Mouse (Mus musculus): ENCODE measurements around the gene Cbfb. TPM values are rescaled to one million over a fixed set of nuclear protein-coding genes. Genes with fewer than 3 reads are reported as not detected.

Cbfb gene
- polyA plus RNA-seq (2014; fragmentation: Nextera tagmentation; extraction: Ambion mirVana), result 25.7 and 34.7 TPM in 2 replicates

DNA sequence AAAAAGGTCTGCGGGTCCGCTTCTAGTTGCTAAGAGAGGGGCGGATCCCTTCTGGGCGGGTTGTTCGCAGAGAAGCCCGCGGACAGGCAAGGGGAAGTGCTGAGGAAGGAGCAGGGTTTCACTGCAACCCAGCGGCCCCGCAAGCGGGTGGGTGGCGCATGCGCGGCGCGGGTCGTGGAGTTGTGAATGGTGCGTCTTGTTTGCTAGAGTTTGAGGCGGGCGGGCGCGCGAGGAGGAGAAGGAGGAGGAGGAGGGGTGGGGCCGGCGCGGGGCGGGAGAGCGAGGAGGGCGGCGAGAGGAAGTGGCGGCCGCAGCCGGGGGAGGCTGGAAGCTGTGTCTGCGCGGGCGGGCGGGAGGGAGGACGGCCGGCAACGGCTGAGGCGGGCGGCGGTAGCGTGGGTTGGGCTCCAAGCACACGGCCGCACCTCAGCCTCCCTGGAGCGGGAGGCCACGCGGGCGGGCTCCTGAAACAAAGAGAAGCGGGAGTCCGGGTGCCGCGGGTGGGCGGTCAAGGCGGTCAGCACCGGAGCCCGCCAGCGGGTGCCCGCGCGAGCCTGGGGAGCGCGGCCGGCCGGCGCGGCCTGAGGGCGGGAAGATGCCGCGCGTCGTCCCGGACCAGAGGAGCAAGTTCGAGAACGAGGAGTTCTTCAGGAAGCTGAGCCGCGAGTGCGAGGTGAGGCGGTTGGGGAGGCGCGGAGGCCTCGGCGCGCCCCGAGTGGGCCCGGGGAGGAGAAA lies at the start of gene Cbfb:
Gene Cbfb (plus strand): TSS at position 294 of the 735 bp plus-strand sequence.
- ATAC-seq (ENCODE audit: low FRiP score, low TSS enrichment), result peak; percentile 91
- peak; percentile 98 for DNase-seq
- Histone ChIP-seq H3K9ac (replicated peaks; ENCODE audit: low read length) (peak within 1 kb of the TSS; percentile 84), H3K4me2 (ENCODE audit: low read length) (peak within 1 kb of the TSS; percentile 69), H3K4me3 (replicated peaks; ENCODE audit: low read depth, low read length) (peak within 1 kb of the TSS; percentile 88), H3K4me1 (ENCODE audit: control insufficient read depth, insufficient read depth, low read length) (no peaks in the 10 kb centered on the region; the same call in 1 of the 2 replicates), H3K36me3 (ENCODE audit: control insufficient read depth, insufficient read depth, low read length) (no peaks in the 10 kb centered on the region), H3K9me3 (ENCODE audit: control insufficient read depth, low read length) (no peaks in the 10 kb centered on the region), H3K27ac (replicated peaks; ENCODE audit: low read depth, low read length) (peak within 1 kb of the TSS; percentile 87), H3K27me3 (ENCODE audit: control insufficient read depth, insufficient read depth, low read length) (no peaks in the 10 kb centered on the region)
- under 1% methylated on average over 76 of the region's 86 CpGs for WGBS

- Histone ChIP-seq H3K27me3 (ENCODE audit: control insufficient read depth, insufficient read depth, low read length) (no peaks in the 10 kb centered on the region), H3K27ac (replicated peaks; ENCODE audit: low read depth, low read length) (no peak overlapping the region), H3K9me3 (ENCODE audit: control insufficient read depth, low read length) (no peaks in the 10 kb centered on the region), H3K4me3 (replicated peaks; ENCODE audit: low read depth, low read length) (no peak overlapping the region), H3K36me3 (ENCODE audit: control insufficient read depth, insufficient read depth, low read length) (no peaks in the 10 kb centered on the region), H3K9ac (replicated peaks; ENCODE audit: low read length) (no peak overlapping the region), H3K4me1 (ENCODE audit: control insufficient read depth, insufficient read depth, low read length) (no peaks in the 10 kb centered on the region), H3K4me2 (ENCODE audit: low read length) (no peak overlapping the region)
- DNase-seq, result no peak
- ATAC-seq (ENCODE audit: low FRiP score, low TSS enrichment), result no peak
- 81% methylated on average over 9 of the region's 9 CpGs for WGBS
These were observed 40.6 kb upstream of the Cbfb start for GRCm38 (mm10) chr8:105129864-105130263.

DNA sequence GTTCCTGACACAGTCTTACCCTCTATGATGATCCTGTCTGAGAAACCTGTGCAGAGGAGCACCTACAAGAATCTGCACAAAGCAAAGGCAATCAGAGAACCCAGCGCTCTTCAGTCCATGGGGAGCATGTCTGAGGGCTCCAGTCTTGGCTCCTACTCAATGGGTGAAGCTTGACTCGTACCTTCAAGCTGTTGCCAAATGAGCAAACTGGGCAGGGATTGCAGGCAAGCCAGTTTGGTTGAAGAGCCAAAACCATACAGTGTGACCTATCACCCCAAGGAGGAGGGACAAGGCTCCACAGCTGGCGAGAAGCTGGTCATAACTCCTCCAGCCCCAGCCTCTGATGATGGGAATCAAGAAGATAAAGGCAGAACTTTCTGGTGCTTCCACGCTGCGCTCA lies 39.0 kb upstream of the Cbfb start, which contains the start of gene Ces4a:
Gene Ces4a (plus strand): TSS at position 292 of the 400 bp plus-strand sequence.
- ATAC-seq (ENCODE audit: low FRiP score, low TSS enrichment) (no peak), DNase-seq (no peak)
- no peak within 1 kb of the TSS for H3K4me3 ChIP-seq (replicated peaks; ENCODE audit: low read depth, low read length)
- no peak within 1 kb of the TSS for H3K4me2 ChIP-seq (ENCODE audit: low read length)
- no peaks in the 10 kb centered on the region for H3K36me3 ChIP-seq (ENCODE audit: control insufficient read depth, insufficient read depth, low read length)
- H3K9me3 ChIP-seq (ENCODE audit: control insufficient read depth, low read length), result no peaks in the 10 kb centered on the region
- 86% methylated on average over 5 of the region's 5 CpGs for WGBS
- H3K27ac ChIP-seq (replicated peaks; ENCODE audit: low read depth, low read length), result no peak within 1 kb of the TSS
- no peaks in the 10 kb centered on the region for H3K27me3 ChIP-seq (ENCODE audit: control insufficient read depth, insufficient read depth, low read length)
- H3K9ac ChIP-seq (replicated peaks; ENCODE audit: low read length), result no peak within 1 kb of the TSS
- H3K4me1 ChIP-seq (ENCODE audit: control insufficient read depth, insufficient read depth, low read length), result no peaks in the 10 kb centered on the region

DNA sequence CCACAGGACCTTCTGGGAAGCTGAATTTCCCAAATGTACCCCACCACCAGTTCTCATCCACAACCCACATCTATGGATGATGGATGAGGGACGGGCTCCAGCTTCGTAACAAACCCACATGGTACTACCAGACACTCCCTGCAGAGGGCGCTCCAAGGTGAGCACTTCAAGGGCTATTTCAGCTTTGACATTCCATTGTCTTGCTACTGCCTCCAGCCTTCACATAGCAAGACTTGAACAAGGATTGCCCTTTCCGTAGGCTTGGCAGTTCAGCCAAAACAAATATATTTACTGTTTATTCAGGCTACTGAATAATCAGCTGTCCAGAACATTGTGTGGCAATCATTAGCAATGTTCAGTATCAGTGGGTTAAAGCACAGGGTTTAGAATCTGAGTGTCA lies 32.1 kb upstream of the Cbfb start:
- 27% methylated on average over 4 of the region's 4 CpGs for WGBS
- Histone ChIP-seq H3K9ac (replicated peaks; ENCODE audit: low read length) (no peak overlapping the region), H3K27me3 (ENCODE audit: control insufficient read depth, insufficient read depth, low read length) (no peaks in the 10 kb centered on the region), H3K27ac (replicated peaks; ENCODE audit: low read depth, low read length) (no peak overlapping the region), H3K4me3 (replicated peaks; ENCODE audit: low read depth, low read length) (no peak overlapping the region), H3K4me1 (ENCODE audit: control insufficient read depth, insufficient read depth, low read length) (no peaks in the 10 kb centered on the region), H3K4me2 (ENCODE audit: low read length) (no peak overlapping the region), H3K9me3 (ENCODE audit: control insufficient read depth, low read length) (no peaks in the 10 kb centered on the region), H3K36me3 (ENCODE audit: control insufficient read depth, insufficient read depth, low read length) (no peaks in the 10 kb centered on the region)
- ATAC-seq (ENCODE audit: low FRiP score, low TSS enrichment), result no peak
- peak; percentile 61 for DNase-seq

GRCm38 (mm10) chr8:105142395-105142794 lies 28.1 kb upstream of the Cbfb start:
- Histone ChIP-seq H3K27ac (replicated peaks; ENCODE audit: low read depth, low read length) (no peak overlapping the region), H3K4me1 (ENCODE audit: control insufficient read depth, insufficient read depth, low read length) (no peaks in the 10 kb centered on the region), H3K4me2 (ENCODE audit: low read length) (no peak overlapping the region), H3K9ac (replicated peaks; ENCODE audit: low read length) (no peak overlapping the region), H3K9me3 (ENCODE audit: control insufficient read depth, low read length) (no peaks in the 10 kb centered on the region), H3K36me3 (ENCODE audit: control insufficient read depth, insufficient read depth, low read length) (no peaks in the 10 kb centered on the region), H3K27me3 (ENCODE audit: control insufficient read depth, insufficient read depth, low read length) (no peaks in the 10 kb centered on the region), H3K4me3 (replicated peaks; ENCODE audit: low read depth, low read length) (no peak overlapping the region)
- no peak for DNase-seq
- ATAC-seq (ENCODE audit: low FRiP score, low TSS enrichment), result no peak
- 41% methylated on average over 19 of the region's 19 CpGs for WGBS

DNA sequence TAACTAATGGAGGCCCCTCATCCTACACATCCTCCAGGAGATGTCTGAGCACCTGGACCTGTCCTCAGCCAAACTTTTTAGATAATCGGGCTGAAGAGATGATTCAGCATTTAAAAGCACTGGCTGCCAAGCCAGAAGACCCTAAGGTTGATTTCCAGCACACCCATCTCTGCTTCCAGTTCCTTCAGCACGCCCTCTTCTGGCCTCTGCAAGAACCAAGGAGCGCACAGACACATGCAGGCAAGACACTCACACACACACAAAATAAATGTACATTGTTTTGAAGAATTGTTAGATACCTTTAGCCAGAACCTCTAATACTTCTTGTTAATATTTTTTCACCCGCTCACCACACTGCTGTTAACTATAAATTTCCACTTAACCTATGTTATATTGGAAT lies 18.8 kb upstream of the Cbfb start:
- no peak overlapping the region for H3K9ac ChIP-seq (replicated peaks; ENCODE audit: low read length)
- no peak for ATAC-seq (ENCODE audit: low FRiP score, low TSS enrichment)

GRCm38 (mm10) chr8:105152623-105153398 lies 17.7 kb upstream of the Cbfb start:
- ATAC-seq (ENCODE audit: low FRiP score, low TSS enrichment) (peak; percentile 86), DNase-seq (peak; percentile 89)
- peak overlapping the region; percentile 52; the same call in 1 of the 2 replicates for H3K27ac ChIP-seq (replicated peaks; ENCODE audit: low read depth, low read length)
- H3K27me3 ChIP-seq (ENCODE audit: control insufficient read depth, insufficient read depth, low read length), result no peaks in the 10 kb centered on the region
- H3K4me1 ChIP-seq (ENCODE audit: control insufficient read depth, insufficient read depth, low read length), result peaks cover 11% of the 10 kb centered on the region
- H3K9me3 ChIP-seq (ENCODE audit: control insufficient read depth, low read length), result no peaks in the 10 kb centered on the region
- H3K36me3 ChIP-seq (ENCODE audit: control insufficient read depth, insufficient read depth, low read length), result no peaks in the 10 kb centered on the region
- H3K9ac ChIP-seq (replicated peaks; ENCODE audit: low read length), result peak overlapping the region; percentile 50
- peak overlapping the region; percentile 65 for H3K4me2 ChIP-seq (ENCODE audit: low read length)
- H3K4me3 ChIP-seq (replicated peaks; ENCODE audit: low read depth, low read length), result peak overlapping the region; percentile 30
- WGBS, result 2% methylated on average over 27 of the region's 27 CpGs

More for the DNA sequence above, 18.8 kb upstream of the Cbfb start:
- Histone ChIP-seq H3K27ac (replicated peaks; ENCODE audit: low read depth, low read length) (no peak overlapping the region), H3K4me3 (replicated peaks; ENCODE audit: low read depth, low read length) (no peak overlapping the region), H3K4me2 (ENCODE audit: low read length) (no peak overlapping the region), H3K4me1 (ENCODE audit: control insufficient read depth, insufficient read depth, low read length) (peaks cover 11% of the 10 kb centered on the region), H3K36me3 (ENCODE audit: control insufficient read depth, insufficient read depth, low read length) (no peaks in the 10 kb centered on the region), H3K9me3 (ENCODE audit: control insufficient read depth, low read length) (no peaks in the 10 kb centered on the region), H3K27me3 (ENCODE audit: control insufficient read depth, insufficient read depth, low read length) (no peaks in the 10 kb centered on the region)
- WGBS, result 68% methylated on average over 4 of the region's 4 CpGs
- no peak for DNase-seq

DNA sequence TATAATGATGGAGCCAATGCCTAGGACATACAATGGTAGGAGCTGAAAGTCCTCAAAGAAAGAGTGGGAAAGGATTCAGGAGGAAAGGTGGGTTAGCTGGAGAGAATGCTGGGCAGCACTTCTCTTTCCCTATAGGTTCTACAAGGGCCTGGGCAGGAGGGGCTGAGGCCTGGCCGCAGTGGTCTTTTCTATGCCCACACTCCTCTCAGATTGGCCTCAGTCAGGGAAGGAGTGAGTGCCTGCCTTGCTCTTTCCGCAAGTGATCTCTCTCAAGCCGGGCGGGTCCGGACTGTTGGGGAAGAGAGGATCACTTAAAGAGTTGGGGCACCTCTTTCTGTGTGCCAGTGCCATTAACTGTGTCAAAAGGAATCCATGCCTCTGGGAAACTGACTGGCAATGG lies 16.2 kb upstream of the Cbfb start:
- no peak for ATAC-seq (ENCODE audit: low FRiP score, low TSS enrichment)
- Histone ChIP-seq H3K9ac (replicated peaks; ENCODE audit: low read length) (no peak overlapping the region), H3K36me3 (ENCODE audit: control insufficient read depth, insufficient read depth, low read length) (no peaks in the 10 kb centered on the region), H3K27me3 (ENCODE audit: control insufficient read depth, insufficient read depth, low read length) (no peaks in the 10 kb centered on the region), H3K4me2 (ENCODE audit: low read length) (no peak overlapping the region), H3K9me3 (ENCODE audit: control insufficient read depth, low read length) (no peaks in the 10 kb centered on the region), H3K4me1 (ENCODE audit: control insufficient read depth, insufficient read depth, low read length) (peaks cover 11% of the 10 kb centered on the region), H3K4me3 (replicated peaks; ENCODE audit: low read depth, low read length) (no peak overlapping the region), H3K27ac (replicated peaks; ENCODE audit: low read depth, low read length) (no peak overlapping the region)
- 92% methylated on average over 5 of the region's 5 CpGs for WGBS
- DNase-seq, result no peak

All from midbrain, embryonic 14.5 days (tissue).